ENCODE assay signal across 8 mouse cellular contexts in the genomic region with DNA sequence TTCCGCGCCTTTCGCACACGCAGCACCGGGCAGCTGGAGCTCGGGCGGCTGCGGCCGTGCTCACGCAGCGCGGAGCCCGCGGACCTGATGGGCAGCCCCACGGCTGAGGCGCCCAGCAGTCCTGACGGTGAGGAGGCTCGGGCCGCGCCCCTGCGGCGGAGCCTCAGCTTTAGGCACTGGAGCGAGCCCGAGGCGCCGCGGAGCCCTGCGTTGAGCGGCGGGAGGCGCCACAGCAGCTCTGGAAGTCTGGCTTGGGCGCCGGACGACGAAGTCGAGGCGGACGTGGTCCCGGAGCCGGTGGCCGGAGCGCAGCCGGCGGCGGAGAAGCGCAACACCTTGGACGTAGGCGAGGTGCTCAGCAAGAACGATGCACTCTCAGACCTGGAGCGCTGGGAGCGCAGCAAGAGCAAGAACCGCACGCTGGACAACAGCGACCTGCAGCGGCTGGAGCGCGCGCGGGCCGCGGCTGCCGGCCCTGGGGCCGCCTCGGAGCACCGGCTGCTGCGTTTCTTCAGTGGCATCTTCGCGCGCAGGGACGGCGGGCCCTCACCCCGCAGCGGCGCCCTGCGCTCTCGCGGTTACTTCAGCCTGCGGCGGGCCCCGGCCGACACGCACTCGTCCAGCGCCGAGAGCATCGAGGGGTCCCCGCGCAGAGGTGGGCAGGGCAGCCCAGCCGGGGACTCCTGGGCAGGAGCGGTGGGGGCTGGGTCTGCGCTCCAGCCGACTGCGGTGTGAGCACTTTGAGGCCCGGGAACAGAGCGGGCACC.
DNase-seq lines count a peak whose midpoint lies in the region; ATAC-seq and TF ChIP-seq lines count a peak whose summit lies in the region.

No protein-coding gene starts in this region.

- H3K9me3 ChIP-seq in hindbrain, embryonic 14.5 days (ENCODE audit: control insufficient read depth, low read length), result no peaks in the 10 kb centered on the region
- H3K9me3 ChIP-seq in limb, embryonic 14.5 days (ENCODE audit: control insufficient read depth, low read length), result no peaks in the 10 kb centered on the region
- H3K9me3 ChIP-seq in midbrain, embryonic 15.5 days, result no peaks in the 10 kb centered on the region

- TF ChIP-seq POLR2A in limb, embryonic 14.5 days (IDR thresholded peaks at IDR 0.05; ENCODE audit: borderline replicate concordance, extremely low read depth, insufficient read depth, insufficient read length), result no peak

- H3K4me2 ChIP-seq in hindbrain, embryonic 14.5 days (replicated peaks), result peak overlapping the region; percentile 96
- H3K4me2 ChIP-seq in limb, embryonic 14.5 days (replicated peaks; ENCODE audit: low read depth, low read length, severe bottlenecking), result peak overlapping the region; percentile 100
- H3K4me2 ChIP-seq in midbrain, embryonic 15.5 days, result peak overlapping the region; percentile 94

- no peaks in the 10 kb centered on the region for H3K36me3 ChIP-seq in hindbrain, embryonic 14.5 days (replicated peaks; ENCODE audit: control insufficient read depth, insufficient read depth)
- no peaks in the 10 kb centered on the region for H3K36me3 ChIP-seq in limb, embryonic 14.5 days (ENCODE audit: control insufficient read depth, insufficient read depth, low read length)
- no peaks in the 10 kb centered on the region for H3K36me3 ChIP-seq in midbrain, embryonic 15.5 days (replicated peaks)

- H3K9ac ChIP-seq in hindbrain, embryonic 14.5 days, result peak overlapping the region; percentile 93
- peak overlapping the region; percentile 60 for H3K9ac ChIP-seq in limb, embryonic 14.5 days (ENCODE audit: low read depth, low read length, severe bottlenecking)
- peak overlapping the region; percentile 90 for H3K9ac ChIP-seq in midbrain, embryonic 15.5 days

- H3K4me1 ChIP-seq in hindbrain, embryonic 14.5 days (replicated peaks; ENCODE audit: control insufficient read depth, insufficient read depth, low read length), result peaks cover 67% of the 10 kb centered on the region
- H3K4me1 ChIP-seq in limb, embryonic 14.5 days (ENCODE audit: control insufficient read depth, insufficient read depth, low read length), result peaks cover 24% of the 10 kb centered on the region
- H3K4me1 ChIP-seq in midbrain, embryonic 15.5 days, result peaks cover 71% of the 10 kb centered on the region

- no peaks in the 10 kb centered on the region for H3K27me3 ChIP-seq in hindbrain, embryonic 14.5 days (ENCODE audit: control insufficient read depth, insufficient read depth, low read length)
- H3K27me3 ChIP-seq in limb, embryonic 14.5 days (ENCODE audit: control insufficient read depth, insufficient read depth, low read length), result peaks cover 15% of the 10 kb centered on the region
- H3K27me3 ChIP-seq in midbrain, embryonic 15.5 days (replicated peaks), result no peaks in the 10 kb centered on the region

- under 1% methylated on average over 95 of the region's 95 CpGs for WGBS in hindbrain, embryonic 14.5 days
- under 1% methylated on average over 53 of the region's 95 CpGs for WGBS in limb, embryonic 14.5 days
- WGBS in midbrain, embryonic 15.5 days, result under 1% methylated on average over 95 of the region's 95 CpGs

- peak overlapping the region; percentile 97 for H3K27ac ChIP-seq in hindbrain, embryonic 14.5 days
- H3K27ac ChIP-seq in limb, embryonic 14.5 days (replicated peaks; ENCODE audit: low read depth, low read length), result no peak overlapping the region
- peak overlapping the region; percentile 96 for H3K27ac ChIP-seq in midbrain, embryonic 15.5 days

- peak overlapping the region; percentile 92 for H3K4me3 ChIP-seq in hindbrain, embryonic 14.5 days (replicated peaks; ENCODE audit: low read length)
- peak overlapping the region; percentile 65 for H3K4me3 ChIP-seq in limb, embryonic 14.5 days (replicated peaks; ENCODE audit: low read length)
- peak overlapping the region; percentile 90 for H3K4me3 ChIP-seq in midbrain, embryonic 15.5 days

- peak; percentile 40 to 63 for DNase-seq in layer of hippocampus, postnatal 10 days (ENCODE audit: low spot score in 2 of 2)
- no peak for DNase-seq in layer of hippocampus, adult 9-10 months (ENCODE audit: low spot score)
- peak; percentile 62 for DNase-seq in cerebellum, adult 8-10 months
- peak; percentile 56 for DNase-seq in hindbrain, embryonic 14.5 days (ENCODE audit: low spot score)
- peak; percentile 61 for DNase-seq in limb, embryonic 14.5 days (ENCODE audit: low spot score)
- peak; percentile 82 for DNase-seq in testis, postnatal 10 days (ENCODE audit: low spot score)

- peak; percentile 15; the same call in 1 of the 2 replicates for ATAC-seq in frontal cortex, adult (ENCODE audit: low TSS enrichment)
- ATAC-seq in hindbrain, embryonic 14.5 days (ENCODE audit: low FRiP score), result peak; percentile 32; the same call in 1 of the 2 replicates
- ATAC-seq in limb, embryonic 14.5 days (ENCODE audit: low FRiP score, low read depth), result peak; percentile 48; the same call in 1 of the 2 replicates
- ATAC-seq in midbrain, embryonic 15.5 days (replicated peaks), result peak; percentile 24
